Mouse (Mus musculus) thymus, postnatal 4 days (tissue): ENCODE measurements around the gene Tmem136.

Experiments used
- DNase-seq: peaks from one replicate; pipeline ENCODE4 v3.0.0; 2021

Gene Tmem136

GRCm38 (mm10) chr9:43107555-43107954 lies 8.8 kb downstream of the Tmem136 start:
- DNase-seq, result no peak

GRCm38 (mm10) chr9:43107187-43107517 lies 9.2 kb downstream of the Tmem136 start, which contains the start of gene Arhgef12:
Arhgef12 (minus strand) TSS chr9:43107239.
- DNase-seq, result no peak

GRCm38 (mm10) chr9:43106426-43107186 lies 9.8 kb downstream of the Tmem136 start:
- peak; percentile 45 for DNase-seq

GRCm38 (mm10) chr9:43105664-43106361 lies 10.6 kb downstream of the Tmem136 start:
- DNase-seq, result peak; percentile 72

GRCm38 (mm10) chr9:43104873-43105663 lies 11.3 kb downstream of the Tmem136 start:
- no peak for DNase-seq

GRCm38 (mm10) chr9:43104526-43104872 lies 11.9 kb downstream of the Tmem136 start:
- no peak for DNase-seq

GRCm38 (mm10) chr9:43103675-43104299 lies 12.6 kb downstream of the Tmem136 start:
- no peak for DNase-seq

GRCm38 (mm10) chr9:43102931-43103330 lies 13.4 kb downstream of the Tmem136 start:
- DNase-seq, result no peak

- DNase-seq, result no peak
Measured at GRCm38 (mm10) chr9:43101936-43102595, 14.3 kb downstream of the Tmem136 start.

- DNase-seq, result no peak
Measured at GRCm38 (mm10) chr9:43098922-43099321, 17.4 kb downstream of the Tmem136 start.

GRCm38 (mm10) chr9:43097801-43098557 lies 18.4 kb downstream of the Tmem136 start:
- DNase-seq, result no peak

GRCm38 (mm10) chr9:43096337-43096736 lies 20.0 kb downstream of the Tmem136 start:
- DNase-seq, result peak; percentile 29

- DNase-seq, result no peak
Measured at GRCm38 (mm10) chr9:43094828-43095227, 21.5 kb downstream of the Tmem136 start.

- no peak for DNase-seq
Measured at GRCm38 (mm10) chr9:43093803-43094202, 22.6 kb downstream of the Tmem136 start.

GRCm38 (mm10) chr9:43085686-43086285 lies 30.6 kb downstream of the Tmem136 start:
- DNase-seq, result no peak

GRCm38 (mm10) chr9:43084496-43085362 lies 31.6 kb downstream of the Tmem136 start:
- no peak for DNase-seq

GRCm38 (mm10) chr9:43083441-43084055 lies 32.8 kb downstream of the Tmem136 start:
- no peak for DNase-seq

GRCm38 (mm10) chr9:43078711-43079110 lies 37.7 kb downstream of the Tmem136 start:
- DNase-seq, result no peak

- DNase-seq, result no peak
Measured at GRCm38 (mm10) chr9:43076163-43076562, 40.2 kb downstream of the Tmem136 start.

GRCm38 (mm10) chr9:43074611-43075010 lies 41.8 kb downstream of the Tmem136 start:
- DNase-seq, result no peak
